Mouse (Mus musculus): ENCODE data around the gene Il5ra.
A peak's percentile ranks its signal among the peaks of the same experiment; 100 is the strongest.

The Il5ra gene

GRCm38 (mm10) chr6:106748887-106749388 lies at the start of gene Il5ra:
Il5ra (minus strand) TSS chr6:106749037.
- no peak for DNase-seq (ENCODE audit: low spot score)

DNA sequence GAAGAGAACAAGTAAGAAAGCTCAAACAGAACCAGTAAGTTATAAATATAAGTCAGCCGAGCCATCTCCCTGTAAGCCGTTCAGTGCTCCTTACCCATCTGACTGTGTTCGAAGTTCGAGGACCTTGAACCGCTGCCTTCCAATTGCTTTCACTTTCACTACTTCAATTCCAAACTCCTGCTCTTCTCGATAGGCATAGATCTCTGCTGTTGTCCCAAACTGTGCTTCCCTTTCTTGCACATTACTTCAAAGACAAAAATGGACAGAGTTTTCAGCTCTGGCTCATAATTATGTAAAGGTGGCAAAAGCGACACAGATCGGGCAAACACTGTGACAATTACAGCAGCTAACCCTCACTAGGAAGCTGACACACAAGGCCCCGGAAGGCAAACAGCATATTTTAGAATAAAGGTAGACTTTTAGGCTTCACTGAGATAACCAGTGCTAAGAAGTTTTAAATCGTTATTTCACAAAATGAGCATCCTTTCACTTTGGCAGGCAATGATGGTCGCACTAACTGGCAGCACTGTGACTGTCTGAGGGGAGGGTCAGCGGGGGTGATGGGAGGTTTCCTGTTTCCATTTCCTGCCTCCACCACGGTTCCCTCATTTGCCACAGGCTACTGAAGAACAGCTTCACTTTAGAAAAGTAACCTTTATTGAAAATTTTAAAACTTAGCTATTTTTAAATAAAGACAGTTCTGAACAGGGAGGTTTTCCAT lies 45.4 kb upstream of the Il5ra start:
- DNase-seq (ENCODE audit: low spot score), result peak; percentile 41

DNA sequence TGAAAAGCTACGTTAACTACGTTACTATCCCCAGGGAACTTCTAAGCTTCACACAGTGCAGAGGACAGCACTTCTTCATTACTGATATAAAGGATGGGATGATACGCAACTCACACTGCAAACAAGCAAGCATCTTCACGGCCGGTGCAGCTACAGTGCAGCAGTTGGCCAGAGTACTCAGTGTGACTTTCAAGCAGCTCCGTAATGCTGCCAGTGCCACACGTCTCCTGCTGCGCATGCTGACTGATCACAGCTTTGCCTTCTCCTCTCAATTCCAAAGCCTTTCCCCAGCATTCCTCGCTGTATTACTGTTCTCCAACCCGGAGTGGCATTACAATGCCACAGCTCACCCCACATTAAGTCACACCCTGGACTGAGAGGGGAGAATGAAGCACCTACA lies 44.8 kb upstream of the Il5ra start:
- peak; percentile 5 for DNase-seq (ENCODE audit: low spot score)

GRCm38 (mm10) chr6:106793088-106793487 lies 44.3 kb upstream of the Il5ra start:
- DNase-seq (ENCODE audit: low spot score), result peak; percentile 53

- DNase-seq (ENCODE audit: low spot score), result no peak
These were observed 43.6 kb upstream of the Il5ra start for GRCm38 (mm10) chr6:106792486-106792885.

DNA sequence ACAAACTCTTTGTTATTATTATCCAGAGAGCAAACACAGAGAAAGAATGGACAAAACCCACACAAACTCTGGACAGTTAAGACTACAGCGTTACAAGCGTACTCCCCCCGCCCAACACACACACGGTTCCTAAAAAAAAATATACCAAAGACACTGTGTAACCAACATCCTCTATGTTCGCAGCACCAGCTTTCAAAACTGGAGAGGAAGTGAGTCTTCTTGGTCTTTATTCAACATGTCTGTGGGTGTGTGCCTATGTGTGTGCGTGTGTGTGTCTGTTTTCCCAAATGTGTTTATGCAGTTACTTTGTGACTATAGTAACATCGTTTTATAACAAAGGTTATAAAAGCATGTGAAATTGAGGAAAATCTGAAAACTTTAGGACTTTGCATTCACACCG lies 42.6 kb upstream of the Il5ra start:
- DNase-seq (ENCODE audit: low spot score), result peak; percentile 38

GRCm38 (mm10) chr6:106787138-106787537 lies 38.3 kb upstream of the Il5ra start:
- DNase-seq (ENCODE audit: low spot score), result no peak

DNA sequence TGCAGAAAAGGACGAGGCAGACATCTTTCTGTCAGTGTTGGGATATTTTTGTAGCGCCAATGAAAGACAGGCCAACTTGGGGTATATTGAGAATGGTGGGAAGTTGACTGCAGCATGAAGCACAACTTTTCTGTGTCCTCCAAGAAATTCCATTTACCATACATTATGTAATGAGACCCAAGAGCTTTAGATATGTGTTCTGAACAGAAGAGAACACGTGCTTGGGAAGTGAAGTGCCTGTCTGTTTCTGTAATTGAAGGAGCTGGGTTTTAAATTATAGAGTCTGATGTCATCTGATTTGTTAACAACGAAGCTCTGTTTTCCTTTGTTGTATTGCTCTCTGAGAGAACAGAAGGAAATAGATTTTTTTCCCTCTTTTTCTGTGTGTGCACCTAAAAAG lies 21.2 kb upstream of the Il5ra start:
- no peak for DNase-seq (ENCODE audit: low spot score)

- DNase-seq (ENCODE audit: low spot score), result no peak
These were observed 20.5 kb upstream of the Il5ra start for GRCm38 (mm10) chr6:106769290-106769866.

- DNase-seq (ENCODE audit: low spot score), result peak; percentile 98
These were observed 19.9 kb upstream of the Il5ra start, which contains the start of gene Trnt1 for GRCm38 (mm10) chr6:106768640-106769289. Trnt1 (plus strand) TSS chr6:106769120.

DNA sequence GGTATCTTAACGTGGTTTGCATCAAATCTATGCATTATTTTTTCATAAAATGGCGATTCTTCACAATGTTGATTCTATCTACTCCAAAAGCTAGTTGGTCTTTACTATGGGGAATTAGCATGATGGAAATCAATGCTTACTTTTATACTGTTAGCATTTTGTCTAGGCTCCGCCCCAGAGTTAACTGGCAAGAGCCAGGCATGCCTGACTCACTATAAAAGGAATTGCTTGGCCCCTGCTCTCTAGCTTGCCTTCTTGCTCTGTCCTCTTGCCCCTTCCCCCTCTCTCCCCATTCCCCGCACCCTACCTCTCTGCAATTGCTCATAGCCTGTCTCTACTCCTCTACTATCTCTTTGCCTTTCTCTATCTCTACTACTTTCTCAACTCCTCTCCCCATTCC lies 17.9 kb upstream of the Il5ra start:
- no peak for DNase-seq (ENCODE audit: low spot score)

DNA sequence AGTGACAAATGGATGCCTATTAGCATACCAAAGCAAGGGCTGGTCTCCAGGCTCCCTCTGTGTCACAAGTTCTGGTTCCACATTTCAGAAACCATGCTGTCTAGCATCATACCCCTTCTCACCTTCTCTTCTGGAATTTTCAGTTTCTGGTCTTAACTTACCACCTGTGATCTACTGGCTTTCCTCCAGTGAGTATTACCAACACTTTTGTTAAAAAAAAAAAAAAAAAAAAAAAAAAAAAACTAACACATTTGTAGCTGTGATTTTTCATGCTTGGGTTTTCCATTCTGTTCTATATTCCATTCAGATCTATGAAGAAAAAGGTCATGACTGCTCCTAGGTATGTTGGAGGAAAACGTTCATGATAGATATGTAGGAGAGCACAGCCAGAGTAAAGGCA lies 17.1 kb upstream of the Il5ra start:
- no peak for DNase-seq (ENCODE audit: low spot score)

DNA sequence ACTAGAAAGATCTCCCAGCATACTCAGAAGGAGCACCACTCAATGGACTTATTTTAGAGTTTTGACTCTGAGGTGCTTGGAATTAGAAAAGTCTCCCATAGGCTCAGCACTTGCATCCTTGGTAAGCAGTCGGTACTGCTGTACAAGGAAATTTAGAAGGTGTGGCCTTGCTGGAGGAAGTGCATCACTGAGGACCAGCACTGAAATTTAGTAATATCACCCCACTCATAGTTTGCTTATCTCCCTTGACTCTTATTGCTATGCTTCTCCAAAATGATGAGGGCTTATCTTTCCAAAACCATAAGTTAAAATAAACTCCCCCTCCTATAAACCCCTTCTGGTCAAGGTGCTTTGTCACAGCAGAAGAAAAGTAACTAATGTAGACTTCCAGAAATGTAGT lies 12.6 kb upstream of the Il5ra start:
- no peak for DNase-seq (ENCODE audit: low spot score)

DNA sequence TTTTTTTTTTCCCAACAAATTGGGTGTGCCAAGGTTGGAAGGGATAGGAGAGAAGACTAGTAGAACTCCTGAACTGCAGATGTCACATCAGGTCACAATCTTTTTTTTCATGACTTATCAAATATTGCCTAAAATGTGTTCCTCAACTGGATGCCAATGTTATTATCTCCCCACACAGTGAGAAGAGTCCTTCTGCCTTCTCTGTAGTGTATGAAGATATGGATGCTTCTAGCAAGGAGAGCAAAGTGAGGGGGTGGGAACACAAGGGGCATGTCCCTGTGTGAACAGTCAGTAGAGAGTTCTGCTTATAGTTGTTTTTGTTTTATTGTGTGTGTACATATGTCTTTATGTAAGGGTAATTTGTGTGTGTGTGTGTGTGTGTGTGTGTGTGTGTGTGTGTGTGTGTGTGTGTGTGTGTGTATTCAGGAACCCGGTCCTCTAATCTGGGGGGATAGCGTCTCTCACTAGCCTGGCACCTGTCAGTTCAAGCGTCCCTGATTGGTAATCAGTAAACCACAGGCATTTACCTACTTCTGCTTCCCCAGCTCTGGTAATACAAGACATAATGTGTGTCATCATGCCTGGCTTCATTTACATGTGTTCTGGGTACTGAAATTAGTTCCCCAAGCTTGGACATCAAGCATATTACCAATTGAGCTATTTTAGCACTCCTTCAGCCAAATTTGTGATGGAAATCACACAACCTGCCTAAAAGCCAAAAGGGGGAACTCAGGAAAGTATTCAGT lies 11.8 kb upstream of the Il5ra start:
- no peak for DNase-seq (ENCODE audit: low spot score)

DNA sequence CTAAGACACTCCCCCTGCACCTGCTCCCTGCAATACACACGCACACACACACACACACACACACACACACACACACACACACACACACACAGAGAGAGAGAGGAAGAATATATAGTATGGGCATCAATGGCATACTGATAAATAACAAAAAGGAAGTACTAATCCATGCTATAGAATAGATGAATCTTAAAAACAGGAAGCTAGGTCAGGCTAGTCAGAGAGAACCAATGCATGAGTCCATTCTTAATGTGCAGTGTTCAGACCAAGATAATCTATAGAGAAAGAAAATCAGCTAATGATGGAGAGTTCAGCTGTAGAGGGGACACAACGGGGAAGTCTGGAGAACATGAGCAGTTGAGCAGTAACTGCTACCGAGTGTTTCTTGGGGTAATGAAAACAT lies 9.5 kb upstream of the Il5ra start:
- DNase-seq (ENCODE audit: low spot score), result no peak

DNA sequence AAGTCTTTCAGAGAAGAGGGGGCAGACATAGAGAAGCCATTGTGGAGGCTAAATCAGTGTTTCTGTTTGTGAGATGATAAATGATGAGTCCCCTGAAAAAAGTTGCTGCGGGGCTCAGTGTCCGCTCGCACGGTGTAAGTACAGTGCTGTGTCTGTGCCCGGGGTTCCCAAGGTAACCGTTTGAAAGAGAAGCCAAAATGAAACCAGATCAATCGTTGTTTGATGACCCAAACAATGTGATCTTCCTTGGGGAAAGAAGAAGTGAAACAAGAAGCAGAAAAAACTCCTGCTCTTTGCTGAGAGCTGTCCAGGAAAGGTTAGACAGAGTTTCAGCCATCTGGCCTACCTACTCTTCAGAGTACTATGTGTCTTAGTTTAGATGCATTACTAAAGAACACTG lies 1.5 kb upstream of the Il5ra start:
- DNase-seq (ENCODE audit: low spot score), result no peak

DNA sequence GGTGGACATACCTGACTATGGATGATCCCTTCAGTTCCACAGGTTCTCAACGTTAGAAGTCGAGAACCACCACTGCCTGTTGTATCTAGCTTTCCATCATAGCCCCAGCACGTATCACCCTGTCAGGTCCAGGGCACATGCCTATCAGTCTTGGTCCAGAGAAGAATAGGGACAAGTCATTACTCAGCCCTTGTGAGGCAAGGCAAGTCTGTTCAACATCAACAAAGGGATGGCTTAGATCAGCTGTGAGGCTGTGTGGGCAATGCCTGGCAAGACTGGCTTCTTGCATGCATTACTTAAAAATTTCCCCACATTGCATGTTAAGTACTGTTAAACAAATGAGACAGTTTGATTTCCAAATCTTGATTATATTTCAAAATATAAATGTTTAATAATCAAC lies 1.0 kb downstream of the Il5ra start:
- no peak for DNase-seq (ENCODE audit: low spot score)

GRCm38 (mm10) chr6:106747251-106747650 lies 1.6 kb downstream of the Il5ra start:
- DNase-seq (ENCODE audit: low spot score), result no peak

DNA sequence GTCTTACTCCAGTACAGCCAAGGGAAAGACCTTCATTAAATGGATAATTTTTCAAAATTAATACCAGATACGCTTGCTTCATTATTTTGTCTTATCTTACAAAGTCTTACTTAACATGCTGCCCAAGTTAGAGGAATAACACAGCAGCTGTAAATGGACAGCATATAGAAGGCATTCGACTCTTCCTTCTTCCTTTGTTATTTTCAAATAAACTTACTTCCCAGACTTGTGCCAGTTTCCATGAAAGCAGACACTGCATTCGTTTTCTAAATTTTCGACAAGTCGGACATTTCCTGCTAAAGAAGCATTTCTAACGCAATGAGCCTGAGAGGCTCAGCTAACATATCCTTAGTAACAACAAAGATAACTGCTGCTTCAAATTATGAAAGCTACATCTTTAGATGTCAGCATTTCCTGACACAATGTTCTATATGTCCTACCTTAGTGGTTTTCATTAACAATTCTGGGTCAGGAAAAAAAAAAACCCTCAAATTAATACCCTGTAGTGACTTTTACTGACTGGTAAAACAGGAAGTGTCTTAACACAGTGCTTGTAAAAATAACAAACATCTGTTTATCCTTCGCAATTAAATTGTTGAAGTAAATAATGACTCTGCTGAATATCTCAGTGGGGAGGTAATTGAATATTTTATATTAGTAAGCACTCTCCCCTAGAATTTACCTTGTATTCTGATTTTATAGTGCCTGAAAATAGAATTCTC lies 3.0 kb downstream of the Il5ra start:
- no peak for DNase-seq (ENCODE audit: low spot score)

GRCm38 (mm10) chr6:106743556-106744233 lies 5.1 kb downstream of the Il5ra start:
- DNase-seq (ENCODE audit: low spot score), result no peak

- no peak for DNase-seq (ENCODE audit: low spot score)
These were observed 8.5 kb downstream of the Il5ra start for GRCm38 (mm10) chr6:106740244-106740825.
